Mouse (Mus musculus) lung, postnatal 10 days (tissue): ENCODE results near the gene Ace.

Source experiments
- DNase-seq: peaks from one replicate; pipeline ENCODE4 v3.0.0; 2021

Ace gene

DNA sequence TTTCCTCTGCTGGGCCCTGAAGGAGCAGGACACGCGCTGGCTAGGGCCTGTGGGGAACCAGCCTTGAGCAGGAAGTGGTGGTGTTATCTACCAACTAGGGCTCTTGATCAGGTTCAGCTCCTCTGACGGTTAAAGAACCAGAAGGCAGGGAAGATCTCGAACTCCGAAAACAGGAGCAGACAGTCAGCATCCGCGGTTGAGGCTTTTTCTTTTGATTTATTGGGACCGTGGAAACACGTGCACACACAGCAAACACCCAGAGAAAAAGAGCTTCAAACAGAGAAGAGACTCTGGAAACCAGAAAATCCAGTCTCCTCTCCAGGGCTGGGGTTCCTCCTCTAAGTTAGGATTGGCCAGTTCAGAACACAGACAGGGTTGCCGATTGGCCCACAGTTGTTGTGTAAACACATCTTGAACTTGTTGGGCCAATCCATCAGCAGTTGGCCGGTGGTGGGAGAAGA lies 21.0 kb upstream of the Ace start:
- peak; percentile 46 for DNase-seq

- no peak for DNase-seq
These were observed 19.5 kb upstream of the Ace start for GRCm38 (mm10) chr11:105948255-105948654.

GRCm38 (mm10) chr11:105950519-105950918 lies 17.2 kb upstream of the Ace start:
- no peak for DNase-seq

DNA sequence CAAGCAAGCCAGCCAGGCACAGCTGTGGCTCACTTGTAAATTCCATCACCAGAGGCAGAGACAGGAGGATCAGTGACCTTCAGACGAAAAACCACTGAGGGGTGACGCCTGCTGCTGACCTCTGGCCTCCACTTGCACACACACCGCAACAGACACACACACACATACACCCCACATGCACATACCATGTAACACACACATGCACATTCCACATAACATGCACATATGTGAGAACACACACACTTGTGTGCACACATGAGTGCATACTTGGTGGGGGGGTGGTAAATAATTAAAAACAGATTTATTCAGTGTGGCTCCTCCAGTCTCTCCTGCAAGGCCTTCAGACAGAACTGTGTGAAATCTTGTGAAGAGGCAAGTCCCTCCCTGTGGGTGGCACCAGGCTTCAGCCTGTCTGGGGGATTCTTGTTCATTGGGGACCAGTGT lies 16.1 kb upstream of the Ace start:
- DNase-seq, result no peak

DNA sequence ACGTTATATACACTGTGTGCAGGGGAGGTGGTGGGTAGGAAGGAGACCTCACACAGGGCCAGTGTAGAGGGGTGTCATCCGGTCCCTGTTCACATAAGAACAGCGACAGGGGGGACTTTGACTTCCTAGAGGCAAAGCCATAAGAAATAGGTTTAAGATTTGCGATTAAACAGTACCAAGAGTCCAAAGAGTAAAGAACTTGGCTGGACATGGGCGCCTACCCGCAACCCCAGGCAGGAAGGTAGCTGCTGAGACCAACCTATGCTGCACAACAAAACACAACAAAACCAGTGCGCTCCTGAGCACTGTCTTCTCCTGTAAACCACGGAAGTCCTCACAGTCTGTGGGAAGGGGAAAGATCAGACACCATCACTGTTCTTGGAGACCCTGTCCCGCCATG lies 15.6 kb upstream of the Ace start:
- no peak for DNase-seq

DNA sequence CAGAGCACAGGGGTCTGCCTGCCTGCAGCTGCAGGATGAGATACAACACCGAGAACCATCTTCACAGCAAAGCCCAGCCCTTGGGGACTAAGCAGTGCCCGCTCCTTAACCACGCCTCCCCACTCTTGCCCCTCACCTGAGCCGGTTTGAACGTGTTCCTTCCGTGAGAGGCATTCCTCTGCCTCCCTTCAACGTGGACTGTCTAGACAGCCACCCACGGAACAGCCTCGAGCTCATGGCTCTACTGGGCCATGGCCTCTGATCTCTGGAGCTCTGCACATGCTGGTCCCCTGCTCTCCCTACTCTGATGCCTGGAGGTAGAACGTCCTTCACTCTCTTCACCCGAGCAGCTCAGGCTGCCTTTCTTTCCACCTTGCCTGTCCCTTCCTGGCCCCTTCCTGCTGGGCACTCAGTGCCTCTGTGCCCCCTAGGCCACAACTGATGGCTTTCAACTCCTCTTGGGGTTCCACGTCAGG lies 14.8 kb upstream of the Ace start, which contains the start of gene Cyb561:
Cyb561 (minus strand) TSS at position 426 of the 476 bp plus-strand sequence.
- DNase-seq, result no peak

- peak; percentile 60 for DNase-seq
These were observed 14.3 kb upstream of the Ace start for GRCm38 (mm10) chr11:105953402-105953801.

- DNase-seq, result no peak
These were observed 11.8 kb upstream of the Ace start for GRCm38 (mm10) chr11:105955815-105956430.

GRCm38 (mm10) chr11:105957501-105957900 lies 10.2 kb upstream of the Ace start:
- peak; percentile 14 for DNase-seq

- peak; percentile 10 for DNase-seq
These were observed 9.2 kb upstream of the Ace start for GRCm38 (mm10) chr11:105958566-105958965.

DNA sequence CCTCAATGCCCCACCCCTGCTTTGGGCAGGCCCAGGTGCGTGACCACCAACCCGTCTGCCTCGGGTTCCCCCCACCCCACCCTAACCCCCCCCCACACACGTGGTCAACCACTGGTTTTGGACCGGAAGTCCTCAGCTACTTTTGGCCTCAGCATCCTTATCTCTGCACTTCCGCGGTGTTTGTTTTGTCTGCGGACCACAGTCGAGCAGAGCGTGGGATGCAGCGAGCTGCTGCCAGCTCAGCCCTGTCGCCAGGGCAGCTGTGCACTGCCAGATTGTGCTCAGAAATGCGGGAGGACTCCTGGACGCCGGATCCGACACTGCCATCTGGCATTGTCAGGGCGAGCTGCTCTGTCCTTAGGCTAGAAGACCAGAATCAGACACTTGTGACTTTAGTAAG lies 8.4 kb upstream of the Ace start:
- peak; percentile 72 for DNase-seq

- peak; percentile 26 for DNase-seq
These were observed 3.1 kb upstream of the Ace start for GRCm38 (mm10) chr11:105964691-105965090.

- no peak for DNase-seq
These were observed 1.5 kb upstream of the Ace start for GRCm38 (mm10) chr11:105966288-105966687.

GRCm38 (mm10) chr11:105968948-105969347 lies 1.2 kb downstream of the Ace start:
- no peak for DNase-seq

DNA sequence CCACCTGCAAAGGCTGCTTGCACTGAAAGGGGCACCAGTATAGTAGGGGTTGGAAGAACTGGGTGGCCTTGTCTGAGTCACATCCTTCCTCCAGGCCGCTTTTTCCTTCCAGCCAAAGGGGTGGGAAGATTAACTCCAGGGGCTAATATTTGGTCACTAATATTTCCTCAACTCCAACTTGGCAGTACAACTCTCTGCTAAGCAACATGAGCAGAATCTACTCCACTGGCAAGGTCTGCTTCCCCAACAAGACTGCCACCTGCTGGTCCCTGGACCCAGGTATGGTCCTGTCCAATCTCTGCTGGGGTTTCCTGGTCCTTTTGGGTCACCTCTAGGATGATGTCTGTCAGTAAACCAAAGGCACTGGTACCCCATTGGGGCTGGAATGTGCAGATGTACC lies 1.8 kb downstream of the Ace start:
- DNase-seq, result peak; percentile 86

GRCm38 (mm10) chr11:105974593-105974992 lies 6.8 kb downstream of the Ace start:
- DNase-seq, result no peak

DNA sequence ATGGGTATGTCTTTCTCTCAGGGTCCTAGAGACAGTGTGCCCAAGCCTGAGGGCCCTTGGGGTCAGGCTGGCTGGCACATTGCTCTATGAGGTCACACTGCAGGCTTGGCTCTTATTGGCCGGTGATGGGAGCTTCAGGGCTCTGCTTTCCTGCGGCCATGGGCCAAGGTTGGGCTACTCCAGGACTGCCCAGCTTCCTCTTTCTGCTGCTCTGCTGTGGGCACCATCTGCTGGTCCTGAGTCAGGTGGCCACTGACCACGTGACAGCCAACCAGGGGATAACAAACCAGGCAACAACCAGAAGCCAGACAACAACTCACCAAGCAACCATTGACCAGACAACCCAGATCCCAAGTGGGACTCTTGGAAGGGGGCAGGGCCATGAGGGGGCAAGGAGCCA lies 7.3 kb downstream of the Ace start:
- DNase-seq, result no peak

GRCm38 (mm10) chr11:105975636-105976035 lies 7.9 kb downstream of the Ace start:
- no peak for DNase-seq

DNA sequence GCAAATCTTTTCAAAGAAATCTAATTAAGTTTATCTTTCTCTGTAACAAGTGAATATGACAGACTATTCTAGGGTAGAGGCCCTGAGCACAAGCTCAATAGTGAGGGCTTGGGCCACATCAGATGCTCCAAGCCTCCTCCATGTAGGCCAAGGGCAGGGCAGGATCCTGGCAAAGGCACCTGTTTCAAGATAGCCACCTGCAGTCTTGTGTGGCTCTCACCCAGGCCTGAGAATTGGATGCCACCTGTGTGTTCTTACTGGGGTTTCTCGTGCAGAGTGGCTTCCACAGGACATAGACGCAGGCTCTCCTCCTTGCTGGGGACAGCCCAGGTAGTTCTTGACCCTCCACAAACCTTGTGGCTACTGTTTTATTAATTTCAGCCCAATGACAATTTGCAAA lies 10.5 kb downstream of the Ace start:
- no peak for DNase-seq

DNA sequence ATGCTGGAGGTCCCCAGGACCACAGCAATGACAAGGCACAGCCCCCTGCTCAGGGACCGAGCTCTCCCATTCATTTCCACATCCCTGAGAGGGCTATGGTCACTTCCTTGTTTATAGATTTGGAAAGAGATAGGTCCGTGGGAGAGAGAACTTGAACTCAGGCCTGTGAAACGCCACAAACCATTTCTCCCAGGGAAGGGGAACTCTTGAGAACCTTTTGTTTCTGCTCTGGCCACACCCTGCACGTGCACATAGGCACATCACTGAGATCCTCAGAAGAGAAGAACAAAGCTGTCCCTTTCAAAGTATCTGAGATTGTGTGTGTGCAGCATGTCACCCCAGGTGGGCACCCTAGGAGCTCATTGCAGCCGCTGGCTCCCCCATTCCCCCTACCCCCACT lies 10.9 kb downstream of the Ace start:
- DNase-seq, result no peak

- no peak for DNase-seq
These were observed 16.7 kb downstream of the Ace start for GRCm38 (mm10) chr11:105984452-105984851.

DNA sequence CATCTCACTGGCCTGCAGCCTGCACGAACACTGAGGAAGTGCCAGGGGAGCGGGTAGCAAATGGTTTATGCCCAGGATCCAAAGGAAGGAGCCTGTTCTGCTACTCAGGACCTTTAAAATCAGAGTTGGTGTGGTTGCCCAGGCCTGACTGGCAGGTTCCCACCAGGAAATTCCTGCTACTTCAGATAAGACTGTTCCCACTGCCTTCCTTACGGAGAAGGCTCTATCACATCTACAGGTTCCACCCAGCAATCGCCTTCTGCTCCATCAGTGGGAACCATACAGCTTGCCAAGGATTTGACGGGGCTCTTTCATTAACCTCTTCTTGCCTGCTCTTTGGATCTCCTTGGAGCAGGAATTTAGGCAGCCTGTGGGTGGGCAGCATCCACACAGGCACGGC lies 19.7 kb downstream of the Ace start:
- peak; percentile 76 for DNase-seq

- peak; percentile 65 for DNase-seq
These were observed 21.7 kb downstream of the Ace start for GRCm38 (mm10) chr11:105989446-105989845.

GRCm38 (mm10) chr11:105990231-105990630 lies 22.5 kb downstream of the Ace start:
- peak; percentile 50 for DNase-seq

DNA sequence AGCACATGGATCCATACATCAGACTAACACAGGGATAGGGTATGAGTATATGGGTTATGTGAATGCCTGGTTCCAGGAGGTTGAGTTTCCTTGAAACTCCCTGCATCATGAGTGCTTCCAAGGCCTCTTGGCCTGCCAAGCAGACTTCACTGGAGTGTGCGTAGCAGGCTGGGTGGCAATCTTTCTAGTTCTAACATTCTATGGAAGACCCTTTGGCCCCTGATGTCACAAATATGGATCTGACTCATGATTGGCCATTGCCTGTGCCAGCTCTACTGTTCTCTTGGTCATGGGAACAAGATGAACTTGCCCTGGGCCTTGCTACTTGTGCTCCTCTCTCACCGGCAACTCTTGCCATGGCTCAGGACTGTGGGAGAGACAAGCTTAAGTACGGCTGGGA lies 26.6 kb downstream of the Ace start, which contains the start of gene Ace3:
Ace3 (plus strand) TSS at position 301 of the 400 bp plus-strand sequence.
- DNase-seq, result no peak
